Mouse (Mus musculus) gastrocnemius, postnatal 25 days (tissue): Measurements from ENCODE around the gene Gm21985. TPM values are rescaled to one million over a fixed set of nuclear protein-coding genes. Genes with fewer than 3 reads are reported as not detected.

ENCODE experiments used
- DNase-seq: peaks from one replicate; pipeline ENCODE4 v3.0.0; 2022
- total RNA-seq, 2 experiments: library from RNA; stranded (reverse); gene quantifications; 1 replicate in 1 of 2; 2 replicates in 1 of 2; pipeline ENCODE4 v1.2.3; 2021

Gm21985 gene
- total RNA-seq, 2 experiments from 2014 or later: 0.56 to 1.2 TPM

GRCm38 (mm10) chr2:112332051-112332898, 66.2 kb downstream of the Gm21985 start:
- no peak for DNase-seq

GRCm38 (mm10) chr2:112337211-112337610, 71.1 kb downstream of the Gm21985 start:
- DNase-seq: no peak

GRCm38 (mm10) chr2:112339736-112340135, 73.6 kb downstream of the Gm21985 start:
- no peak for DNase-seq

- no peak for DNase-seq
Observed at GRCm38 (mm10) chr2:112341117-112341516, 75.0 kb downstream of the Gm21985 start.

- DNase-seq: no peak
Observed at GRCm38 (mm10) chr2:112348246-112348645, 82.1 kb downstream of the Gm21985 start.

GRCm38 (mm10) chr2:112353685-112354455, 87.8 kb downstream of the Gm21985 start:
- DNase-seq: no peak

- no peak for DNase-seq
Observed at GRCm38 (mm10) chr2:112359611-112360010, 93.5 kb downstream of the Gm21985 start.

- no peak for DNase-seq
Observed at GRCm38 (mm10) chr2:112360012-112360780, 94.1 kb downstream of the Gm21985 start.

- DNase-seq: no peak
Observed at GRCm38 (mm10) chr2:112360781-112361169, 94.7 kb downstream of the Gm21985 start.

GRCm38 (mm10) chr2:112367222-112367621, 101.1 kb downstream of the Gm21985 start:
- DNase-seq: no peak

- peak; percentile 77 for DNase-seq
Observed at GRCm38 (mm10) chr2:112367726-112368673, 101.9 kb downstream of the Gm21985 start, which contains the start of gene Emc4. TSS of gene Emc4 (minus strand) at chr2:112368027.

GRCm38 (mm10) chr2:112369941-112370340, 103.8 kb downstream of the Gm21985 start:
- peak; percentile 65 for DNase-seq

- DNase-seq: peak; percentile 22
Observed at GRCm38 (mm10) chr2:112373141-112373540, 107.0 kb downstream of the Gm21985 start.

- DNase-seq: peak; percentile 14
Observed at GRCm38 (mm10) chr2:112374610-112375009, 108.5 kb downstream of the Gm21985 start.

- peak; percentile 92 for DNase-seq
Observed at GRCm38 (mm10) chr2:112378973-112379898, 113.1 kb downstream of the Gm21985 start, which contains the start of gene Katnbl1. TSS of gene Katnbl1 (plus strand) at chr2:112379211.

GRCm38 (mm10) chr2:112380131-112380530, 114.0 kb downstream of the Gm21985 start:
- DNase-seq: no peak

GRCm38 (mm10) chr2:112381219-112381618, 115.1 kb downstream of the Gm21985 start:
- no peak for DNase-seq

- DNase-seq: no peak
Observed at GRCm38 (mm10) chr2:112390843-112391242, 124.7 kb downstream of the Gm21985 start.

- DNase-seq: no peak
Observed at GRCm38 (mm10) chr2:112391346-112392000, 125.4 kb downstream of the Gm21985 start.
